Mouse (Mus musculus) MEL (cell line): ENCODE data around the gene Mapk8ip1.

Experiments used
- CTCF ChIP-seq, 3 experiments: IDR thresholded peaks in 2 of 3; conservative IDR thresholded peaks in 1 of 3; 2 replicates each; pipeline ENCODE4 v1.5.1; 2011 to 2012; ENCODE audit warnings: low read length in 3 of 3, low read depth in 2 of 3, mild to moderate bottlenecking in 2 of 3, improper control_type of control experiment in 1 of 3, inconsistent platforms in 1 of 3, mixed read lengths in 1 of 3, moderate library complexity in 1 of 3; ENCODE audit not compliant: control insufficient read depth in 1 of 3, insufficient read depth in 1 of 3, poor library complexity in 1 of 3, severe bottlenecking in 1 of 3
- EP300 ChIP-seq, 2 experiments: IDR thresholded peaks; 2 replicates each; pipeline ENCODE4 v1.6.1; 2011; ENCODE audit warnings: improper control_type of control experiment in 2 of 2, low read length in 2 of 2, low read depth in 1 of 2, mild to moderate bottlenecking in 1 of 2
- GABPA ChIP-seq: IDR thresholded peaks from 2 replicates; pipeline ENCODE4 v1.6.1; 2012; ENCODE audit warnings: low read depth, mild to moderate bottlenecking, inconsistent platforms, low read length, improper control_type of control experiment, moderate library complexity
- GATA1 ChIP-seq: IDR thresholded peaks from 2 replicates; pipeline ENCODE4 v1.6.1; 2011; ENCODE audit warnings: low read depth, low read length, improper control_type of control experiment
- MAX ChIP-seq: IDR thresholded peaks from 2 replicates; pipeline ENCODE4 v1.6.1; 2011; ENCODE audit warnings: low read length, improper control_type of control experiment
- MEF2A ChIP-seq: IDR thresholded peaks from 2 replicates; pipeline ENCODE4 v1.6.1; 2014; ENCODE audit warnings: low read depth, mild to moderate bottlenecking, inconsistent platforms, low read length, improper control_type of control experiment; ENCODE audit not compliant: poor library complexity, insufficient replicate concordance, severe bottlenecking; ENCODE audit errors: extremely low read depth
- MXI1 ChIP-seq: IDR thresholded peaks from 2 replicates; pipeline ENCODE4 v1.6.1; 2011; ENCODE audit warnings: mild to moderate bottlenecking, low read depth, low read length, improper control_type of control experiment
- NELFE ChIP-seq: IDR thresholded peaks from 2 replicates; pipeline ENCODE4 v1.6.1; 2011; ENCODE audit warnings: low read depth, low read length, improper control_type of control experiment
- POLR2AphosphoS2 ChIP-seq: IDR thresholded peaks from 2 replicates; pipeline ENCODE4 v1.6.1; 2011; ENCODE audit warnings: low read length, improper control_type of control experiment
- TCF12 ChIP-seq: IDR thresholded peaks from 2 replicates; pipeline ENCODE4 v1.6.1; 2014; ENCODE audit warnings: low read depth, mild to moderate bottlenecking, inconsistent platforms, low read length, improper control_type of control experiment, moderate library complexity
- USF1 ChIP-seq: IDR thresholded peaks from 2 replicates; pipeline ENCODE4 v1.6.1; 2014; ENCODE audit warnings: low read depth, mild to moderate bottlenecking, inconsistent platforms, low read length, improper control_type of control experiment, moderate library complexity
- USF2 ChIP-seq, 2 experiments: IDR thresholded peaks; 2 replicates each; pipeline ENCODE4 v1.6.1; 2011 to 2012; ENCODE audit warnings: improper control_type of control experiment in 2 of 2, low read length in 2 of 2, borderline replicate concordance in 1 of 2, inconsistent platforms in 1 of 2, low read depth in 1 of 2, mild to moderate bottlenecking in 1 of 2; ENCODE audit not compliant: insufficient read depth in 1 of 2
- ZC3H11A ChIP-seq: IDR thresholded peaks from 2 replicates; pipeline ENCODE4 v1.6.1; 2012; ENCODE audit warnings: low read depth, mild to moderate bottlenecking, inconsistent platforms, low read length, improper control_type of control experiment
- ZKSCAN1 ChIP-seq: IDR thresholded peaks from 2 replicates; pipeline ENCODE4 v1.6.1; 2012; ENCODE audit warnings: low read depth, mild to moderate bottlenecking, inconsistent platforms, low read length, improper control_type of control experiment, moderate library complexity

GRCm38 (mm10) chr2:92370821-92371805 is 29.9 kb downstream of the Mapk8ip1 start:
- TF ChIP-seq USF1 (no peak), MAX (no peak), TCF12 (no peak), GATA1 (no peak), CTCF (IDR thresholded peaks at IDR 0.05 in 2 of 3, conservative IDR thresholded peaks at IDR 0.05 in 1 of 3; ENCODE audit: control insufficient read depth in 1 of 3, insufficient read depth in 1 of 3, low read depth in 2 of 3, low read length in 3 of 3, poor library complexity in 1 of 3, severe bottlenecking in 1 of 3) (no peak), NELFE (no peak), MEF2A (no peak), ZKSCAN1 (no peak), POLR2AphosphoS2 (no peak), MXI1 (no peak), GABPA (no peak), ZC3H11A (no peak), EP300 (IDR thresholded peaks at IDR 0.05; ENCODE audit: low read depth in 1 of 2, low read length in 2 of 2) (no peak), USF2 (IDR thresholded peaks at IDR 0.05; ENCODE audit: borderline replicate concordance in 1 of 2, insufficient read depth in 1 of 2, low read depth in 1 of 2, low read length in 2 of 2) (no peak)
